Mouse (Mus musculus): Measurements from ENCODE around the gene Mcm5.

- TF ChIP-seq POLR2A (IDR thresholded peaks at IDR 0.05; ENCODE audit: borderline replicate concordance, extremely low read depth, low read depth, low read length): no peak
- TF ChIP-seq CTCF (IDR thresholded peaks at IDR 0.05; ENCODE audit: insufficient read depth, low read length): no peak
Observed at GRCm38 (mm10) chr8:75127406-75127805, 18.0 kb downstream of the Mcm5 start.
